Mouse (Mus musculus): ENCODE data around the gene Abcc9. TPM values are rescaled to one million over a fixed set of nuclear protein-coding genes. Genes with fewer than 3 reads are reported as not detected.

The Abcc9 gene
- polyA plus RNA-seq, 1 experiment, result not detected

DNA sequence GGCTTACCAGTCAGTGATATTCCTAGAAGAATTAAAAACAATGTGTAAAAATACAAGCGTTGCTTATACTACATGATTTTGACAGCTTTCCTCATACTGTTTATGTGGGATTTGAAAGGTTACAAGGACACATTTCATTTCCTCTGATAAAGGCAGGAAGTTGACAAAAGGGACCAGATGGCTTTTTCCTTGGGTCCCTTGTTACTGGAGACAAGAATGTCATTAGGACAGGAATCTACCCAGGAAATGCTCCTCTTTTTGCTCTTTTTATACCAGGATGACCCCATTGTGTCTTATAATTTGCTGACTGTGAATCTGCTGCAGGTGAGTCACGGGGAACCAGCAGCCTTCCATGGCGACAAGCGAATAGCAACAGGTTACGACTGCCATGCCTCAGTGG lies 162.0 kb downstream of the Abcc9 start:
- Histone ChIP-seq H3K4me3 (ENCODE audit: insufficient read depth, low read depth, low read length) (no peak overlapping the region), H3K27ac (ENCODE audit: insufficient read depth, low read depth, low read length) (no peak overlapping the region), H3K4me1 (ENCODE audit: control insufficient read depth, insufficient read depth, low read length) (peaks cover 4% of the 10 kb centered on the region; the same call in 1 of the 2 replicates)
- 91% methylated on average over 5 of the region's 5 CpGs for WGBS
- TF ChIP-seq CTCF (IDR thresholded peaks at IDR 0.05; ENCODE audit: insufficient read depth, low read depth, low read length) (no peak), POLR2A (IDR thresholded peaks at IDR 0.05; ENCODE audit: insufficient read depth, low read depth, low read length) (no peak)

DNA sequence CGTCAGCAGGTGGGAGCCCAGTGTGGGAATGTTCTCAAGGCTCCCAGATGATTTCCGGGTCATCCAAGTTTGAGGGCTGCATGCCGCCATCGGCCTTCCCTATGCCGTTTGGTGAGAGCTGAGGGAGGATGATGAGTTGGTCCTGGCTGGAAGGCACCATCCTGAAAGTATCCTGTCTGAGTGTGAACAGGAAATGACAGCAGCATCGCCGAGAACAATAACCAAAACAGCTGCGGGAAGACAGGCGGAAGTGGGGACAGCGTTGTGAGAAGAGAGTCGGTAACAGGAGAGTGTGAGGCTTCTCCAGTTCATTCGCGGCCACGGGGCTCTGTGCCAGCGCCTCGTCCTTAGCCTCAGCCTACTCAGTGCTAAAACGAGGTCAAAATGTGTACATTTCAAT lies 163.6 kb downstream of the Abcc9 start:
- no peak for TF ChIP-seq POLR2A (IDR thresholded peaks at IDR 0.05; ENCODE audit: insufficient read depth, low read depth, low read length)
- no peak for TF ChIP-seq CTCF (IDR thresholded peaks at IDR 0.05; ENCODE audit: insufficient read depth, low read depth, low read length)
- Histone ChIP-seq H3K4me3 (ENCODE audit: insufficient read depth, low read depth, low read length) (no peak overlapping the region), H3K27ac (ENCODE audit: insufficient read depth, low read depth, low read length) (no peak overlapping the region), H3K4me1 (ENCODE audit: control insufficient read depth, insufficient read depth, low read length) (peaks cover 4% of the 10 kb centered on the region; the same call in 1 of the 2 replicates)
- WGBS, result 72% methylated on average over 17 of the region's 17 CpGs

Other genes starting within 250 kb of the Abcc9 start
- not detected in 2 replicates for gene Gys2, start 229.2 kb downstream of the Abcc9 start, polyA plus RNA-seq (2012; ENCODE audit: insufficient read depth, insufficient read length, low replicate concordance, missing spikeins)
- gene Ldhb, start 194.4 kb downstream of the Abcc9 start, polyA plus RNA-seq (2012; ENCODE audit: insufficient read depth, insufficient read length, low replicate concordance, missing spikeins), result 432 and 608 TPM in 2 replicates
- gene Kcnj8, start 130.7 kb downstream of the Abcc9 start, polyA plus RNA-seq (2012; ENCODE audit: insufficient read depth, insufficient read length, low replicate concordance, missing spikeins), result not detected in 2 replicates
- gene Cmas, start 54.4 kb upstream of the Abcc9 start, polyA plus RNA-seq (2012; ENCODE audit: insufficient read depth, insufficient read length, low replicate concordance, missing spikeins), result not detected in 2 replicates
- gene Sult6b2, start 102.2 kb upstream of the Abcc9 start, polyA plus RNA-seq (2012; ENCODE audit: insufficient read depth, insufficient read length, low replicate concordance, missing spikeins), result not detected in 2 replicates